Mouse (Mus musculus): ENCODE measurements around the gene Clec4g. TPM values are rescaled to one million over a fixed set of nuclear protein-coding genes. Genes with fewer than 3 reads are reported as not detected.
"Not testable (repeated sequence)": the region's sequence is repeated elsewhere in the genome, so short reads cannot be mapped to it uniquely, and the experiment has no call there.

The Clec4g gene
- not detected in 2 replicates for polyA plus RNA-seq (2014; fragmentation: Nextera tagmentation; extraction: Ambion mirVana)

- ATAC-seq (ENCODE audit: low FRiP score) (no peak), DNase-seq (ENCODE audit: low spot score) (no peak)
- no peaks in the 10 kb centered on the region for H3K27me3 ChIP-seq (ENCODE audit: control insufficient read depth, insufficient read depth, low read length)
- H3K4me3 ChIP-seq (replicated peaks; ENCODE audit: low read length), result no peak within 1 kb of the TSS
- no peak within 1 kb of the TSS for H3K9ac ChIP-seq
- H3K4me2 ChIP-seq (replicated peaks), result no peak within 1 kb of the TSS
- H3K9me3 ChIP-seq (ENCODE audit: control insufficient read depth, low read length), result no peaks in the 10 kb centered on the region
- WGBS, result 75% methylated on average over 5 of the region's 5 CpGs
- no peaks in the 10 kb centered on the region for H3K36me3 ChIP-seq (replicated peaks; ENCODE audit: control insufficient read depth, insufficient read depth)
- no peaks in the 10 kb centered on the region for H3K4me1 ChIP-seq (replicated peaks; ENCODE audit: control insufficient read depth, insufficient read depth, low read length)
- H3K27ac ChIP-seq, result no peak within 1 kb of the TSS
These were observed at the start of gene Clec4g for GRCm38 (mm10) chr8:3720551-3720950. TSS of gene Clec4g (minus strand) at chr8:3720651.

GRCm38 (mm10) chr8:3768641-3769040 is 48.2 kb upstream of the Clec4g start:
- not testable (repeated sequence) for H3K4me3 ChIP-seq (replicated peaks; ENCODE audit: low read length); H3K4me2 ChIP-seq (replicated peaks); H3K36me3 ChIP-seq (replicated peaks; ENCODE audit: control insufficient read depth, insufficient read depth); H3K9me3 ChIP-seq (ENCODE audit: control insufficient read depth, low read length); H3K9ac ChIP-seq; H3K4me1 ChIP-seq (replicated peaks; ENCODE audit: control insufficient read depth, insufficient read depth, low read length); H3K27ac ChIP-seq; ATAC-seq (ENCODE audit: low FRiP score); DNase-seq (ENCODE audit: low spot score); H3K27me3 ChIP-seq (ENCODE audit: control insufficient read depth, insufficient read depth, low read length)
- 87% methylated on average over 5 of the region's 5 CpGs for WGBS

GRCm38 (mm10) chr8:3754261-3754850 is 33.9 kb upstream of the Clec4g start:
- no peak overlapping the region for H3K27ac ChIP-seq
- no peak overlapping the region for H3K4me2 ChIP-seq (replicated peaks)
- 68% methylated on average over 18 of the region's 18 CpGs for WGBS
- H3K9ac ChIP-seq, result no peak overlapping the region
- H3K4me3 ChIP-seq (replicated peaks; ENCODE audit: low read length), result no peak overlapping the region
- ATAC-seq (ENCODE audit: low FRiP score), result peak; percentile 98
- no peaks in the 10 kb centered on the region for H3K36me3 ChIP-seq (replicated peaks; ENCODE audit: control insufficient read depth, insufficient read depth)
- DNase-seq (ENCODE audit: low spot score), result peak; percentile 100
- no peaks in the 10 kb centered on the region for H3K4me1 ChIP-seq (replicated peaks; ENCODE audit: control insufficient read depth, insufficient read depth, low read length)
- no peaks in the 10 kb centered on the region for H3K27me3 ChIP-seq (ENCODE audit: control insufficient read depth, insufficient read depth, low read length)
- peaks cover 23% of the 10 kb centered on the region; the same call in 1 of the 2 replicates for H3K9me3 ChIP-seq (ENCODE audit: control insufficient read depth, low read length)

GRCm38 (mm10) chr8:3748761-3749160 is 28.3 kb upstream of the Clec4g start, which contains the start of gene Cd209a:
TSS of gene Cd209a (minus strand) at chr8:3748984.
- DNase-seq (ENCODE audit: low spot score), result no peak
- H3K9ac ChIP-seq, result no peak within 1 kb of the TSS
- H3K27me3 ChIP-seq (ENCODE audit: control insufficient read depth, insufficient read depth, low read length), result no peaks in the 10 kb centered on the region

GRCm38 (mm10) chr8:3736947-3737346 is 16.5 kb upstream of the Clec4g start:
- Histone ChIP-seq H3K4me3 (replicated peaks; ENCODE audit: low read length) (no peak overlapping the region), H3K36me3 (replicated peaks; ENCODE audit: control insufficient read depth, insufficient read depth) (no peaks in the 10 kb centered on the region), H3K27me3 (ENCODE audit: control insufficient read depth, insufficient read depth, low read length) (no peaks in the 10 kb centered on the region), H3K9ac (no peak overlapping the region), H3K4me1 (replicated peaks; ENCODE audit: control insufficient read depth, insufficient read depth, low read length) (no peaks in the 10 kb centered on the region), H3K4me2 (replicated peaks) (no peak overlapping the region), H3K9me3 (ENCODE audit: control insufficient read depth, low read length) (no peaks in the 10 kb centered on the region), H3K27ac (no peak overlapping the region)
- ATAC-seq (ENCODE audit: low FRiP score) (no peak), DNase-seq (ENCODE audit: low spot score) (no peak)
- 90% methylated on average over 2 of the region's 2 CpGs for WGBS

More at GRCm38 (mm10) chr8:3748761-3749160, 28.3 kb upstream of the Clec4g start, which contains the start of gene Cd209a:
- Histone ChIP-seq H3K4me2 (replicated peaks) (no peak within 1 kb of the TSS), H3K9me3 (ENCODE audit: control insufficient read depth, low read length) (peaks cover 14% of the 10 kb centered on the region; the same call in 1 of the 2 replicates), H3K4me3 (replicated peaks; ENCODE audit: low read length) (no peak within 1 kb of the TSS), H3K36me3 (replicated peaks; ENCODE audit: control insufficient read depth, insufficient read depth) (no peaks in the 10 kb centered on the region), H3K4me1 (replicated peaks; ENCODE audit: control insufficient read depth, insufficient read depth, low read length) (no peaks in the 10 kb centered on the region), H3K27ac (no peak within 1 kb of the TSS)
- 88% methylated on average over 4 of the region's 4 CpGs for WGBS
- ATAC-seq (ENCODE audit: low FRiP score), result no peak

GRCm38 (mm10) chr8:3735599-3735998 is 15.1 kb upstream of the Clec4g start:
- no peaks in the 10 kb centered on the region for H3K9me3 ChIP-seq (ENCODE audit: control insufficient read depth, low read length)
- no peak for ATAC-seq (ENCODE audit: low FRiP score)
- H3K27ac ChIP-seq, result no peak overlapping the region
- no peak overlapping the region for H3K4me2 ChIP-seq (replicated peaks)
- H3K9ac ChIP-seq, result no peak overlapping the region
- no peaks in the 10 kb centered on the region for H3K4me1 ChIP-seq (replicated peaks; ENCODE audit: control insufficient read depth, insufficient read depth, low read length)
- no peak overlapping the region for H3K4me3 ChIP-seq (replicated peaks; ENCODE audit: low read length)
- WGBS, result 94% methylated on average over 2 of the region's 2 CpGs
- no peaks in the 10 kb centered on the region for H3K36me3 ChIP-seq (replicated peaks; ENCODE audit: control insufficient read depth, insufficient read depth)
- H3K27me3 ChIP-seq (ENCODE audit: control insufficient read depth, insufficient read depth, low read length), result no peaks in the 10 kb centered on the region
- no peak for DNase-seq (ENCODE audit: low spot score)

- no peaks in the 10 kb centered on the region for H3K27me3 ChIP-seq (ENCODE audit: control insufficient read depth, insufficient read depth, low read length)
- H3K9ac ChIP-seq, result no peak overlapping the region
- no peaks in the 10 kb centered on the region for H3K9me3 ChIP-seq (ENCODE audit: control insufficient read depth, low read length)
- DNase-seq (ENCODE audit: low spot score), result no peak
- H3K36me3 ChIP-seq (replicated peaks; ENCODE audit: control insufficient read depth, insufficient read depth), result no peaks in the 10 kb centered on the region
- H3K4me2 ChIP-seq (replicated peaks), result no peak overlapping the region
- ATAC-seq (ENCODE audit: low FRiP score), result no peak
- H3K4me1 ChIP-seq (replicated peaks; ENCODE audit: control insufficient read depth, insufficient read depth, low read length), result no peaks in the 10 kb centered on the region
- WGBS, result 57% methylated on average over 1 of the region's 1 CpGs
- H3K27ac ChIP-seq, result no peak overlapping the region
- no peak overlapping the region for H3K4me3 ChIP-seq (replicated peaks; ENCODE audit: low read length)
These were observed 13.6 kb upstream of the Clec4g start for GRCm38 (mm10) chr8:3734084-3734483.

- peak; percentile 56 for DNase-seq (ENCODE audit: low spot score)
- Histone ChIP-seq H3K9me3 (ENCODE audit: control insufficient read depth, low read length) (no peaks in the 10 kb centered on the region), H3K9ac (no peak overlapping the region), H3K4me1 (replicated peaks; ENCODE audit: control insufficient read depth, insufficient read depth, low read length) (no peaks in the 10 kb centered on the region), H3K27me3 (ENCODE audit: control insufficient read depth, insufficient read depth, low read length) (no peaks in the 10 kb centered on the region), H3K27ac (no peak overlapping the region), H3K4me2 (replicated peaks) (no peak overlapping the region), H3K36me3 (replicated peaks; ENCODE audit: control insufficient read depth, insufficient read depth) (no peaks in the 10 kb centered on the region), H3K4me3 (replicated peaks; ENCODE audit: low read length) (no peak overlapping the region)
- no peak for ATAC-seq (ENCODE audit: low FRiP score)
- 28% methylated on average over 1 of the region's 1 CpGs for WGBS
These were observed 590 bp upstream of the Clec4g start for GRCm38 (mm10) chr8:3721041-3721440.

GRCm38 (mm10) chr8:3718559-3718958 is 1.9 kb downstream of the Clec4g start:
- Histone ChIP-seq H3K9me3 (ENCODE audit: control insufficient read depth, low read length) (no peaks in the 10 kb centered on the region), H3K4me2 (replicated peaks) (no peak overlapping the region), H3K36me3 (replicated peaks; ENCODE audit: control insufficient read depth, insufficient read depth) (no peaks in the 10 kb centered on the region), H3K4me3 (replicated peaks; ENCODE audit: low read length) (no peak overlapping the region), H3K27ac (no peak overlapping the region), H3K27me3 (ENCODE audit: control insufficient read depth, insufficient read depth, low read length) (no peaks in the 10 kb centered on the region), H3K4me1 (replicated peaks; ENCODE audit: control insufficient read depth, insufficient read depth, low read length) (no peaks in the 10 kb centered on the region), H3K9ac (no peak overlapping the region)
- ATAC-seq (ENCODE audit: low FRiP score), result peak; percentile 31; the same call in 1 of the 2 replicates
- peak; percentile 38 for DNase-seq (ENCODE audit: low spot score)
- 16% methylated on average over 14 of the region's 14 CpGs for WGBS

Data from hindbrain, embryonic 14.5 days (tissue).